Mouse (Mus musculus): ENCODE measurements around the gene Slc47a2. TPM values are rescaled to one million over a fixed set of nuclear protein-coding genes. Genes with fewer than 3 reads are reported as not detected.
"Not testable (repeated sequence)": the region's sequence is repeated elsewhere in the genome, so short reads cannot be mapped to it uniquely, and the experiment has no call there.

The Slc47a2 gene
- polyA plus RNA-seq, 2 experiments from 2014 or later, result not detected

- ATAC-seq, result no peak
Observed at GRCm38 (mm10) chr11:61341233-61341632, 1.4 kb downstream of the Slc47a2 start.

- ATAC-seq, result no peak
Observed at GRCm38 (mm10) chr11:61340374-61340773, 2.3 kb downstream of the Slc47a2 start.

GRCm38 (mm10) chr11:61337586-61337985 is 5.1 kb downstream of the Slc47a2 start:
- ATAC-seq, result no peak

- ATAC-seq, result no peak
Observed at GRCm38 (mm10) chr11:61320904-61321687, 21.6 kb downstream of the Slc47a2 start.

GRCm38 (mm10) chr11:61319923-61320567 is 22.6 kb downstream of the Slc47a2 start:
- ATAC-seq, result no peak

DNA sequence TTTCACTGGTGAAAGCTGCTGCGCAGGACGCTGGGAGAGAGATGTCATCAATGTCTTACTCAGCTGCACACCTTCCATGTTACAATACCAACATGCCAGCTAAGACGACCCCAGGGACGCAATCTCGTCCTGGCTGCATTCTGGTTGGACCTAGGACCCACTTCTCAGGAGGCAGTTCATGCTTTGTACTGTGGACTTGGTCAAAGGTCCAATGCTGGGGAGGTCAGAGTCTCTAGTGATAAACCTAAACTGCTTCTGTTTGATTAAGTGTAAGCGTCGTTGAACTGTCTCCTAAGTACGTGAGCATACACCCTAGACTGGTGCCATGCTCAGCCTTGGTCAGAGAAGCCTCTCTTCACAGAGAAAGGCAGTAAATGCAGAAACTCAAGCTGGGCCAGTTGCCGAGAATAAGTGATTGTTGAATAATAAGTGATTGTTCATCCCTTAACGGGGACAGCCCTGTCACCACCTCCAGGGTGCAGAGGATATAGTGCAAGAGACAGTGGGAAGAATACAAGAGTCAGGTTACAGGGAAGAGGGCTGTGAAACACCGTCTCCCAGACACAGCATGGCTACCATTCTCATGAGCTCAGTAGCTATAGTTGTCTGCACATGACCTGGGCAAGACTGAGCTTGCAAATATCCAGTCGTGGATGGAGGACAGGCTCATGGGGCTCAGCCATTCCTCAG is 23.3 kb downstream of the Slc47a2 start:
- no peak for ATAC-seq

- no peak for ATAC-seq
Observed at GRCm38 (mm10) chr11:61316864-61317263, 25.8 kb downstream of the Slc47a2 start.

GRCm38 (mm10) chr11:61310321-61310720 is 32.3 kb downstream of the Slc47a2 start:
- no peak for ATAC-seq

DNA sequence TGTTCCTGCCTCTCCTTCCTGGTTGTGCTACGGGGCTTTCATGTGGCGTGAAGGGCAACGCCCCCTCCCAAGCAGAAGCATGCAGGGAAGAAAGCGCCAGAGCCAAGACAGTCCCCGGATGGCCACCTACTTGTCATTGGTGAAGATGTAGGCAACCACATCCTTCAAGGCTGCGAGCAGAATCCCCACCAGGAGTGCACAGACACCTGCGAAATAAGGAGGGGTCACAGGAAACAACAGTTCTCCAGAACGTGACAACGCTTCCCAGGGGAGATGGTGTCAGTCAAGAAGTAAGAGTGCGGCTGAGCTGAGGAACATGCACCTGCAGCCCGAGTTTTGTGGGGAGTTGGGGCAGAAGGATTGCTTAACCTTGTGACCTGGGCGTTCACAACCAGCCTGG is 32.8 kb downstream of the Slc47a2 start:
- ATAC-seq, result peak; percentile 49

DNA sequence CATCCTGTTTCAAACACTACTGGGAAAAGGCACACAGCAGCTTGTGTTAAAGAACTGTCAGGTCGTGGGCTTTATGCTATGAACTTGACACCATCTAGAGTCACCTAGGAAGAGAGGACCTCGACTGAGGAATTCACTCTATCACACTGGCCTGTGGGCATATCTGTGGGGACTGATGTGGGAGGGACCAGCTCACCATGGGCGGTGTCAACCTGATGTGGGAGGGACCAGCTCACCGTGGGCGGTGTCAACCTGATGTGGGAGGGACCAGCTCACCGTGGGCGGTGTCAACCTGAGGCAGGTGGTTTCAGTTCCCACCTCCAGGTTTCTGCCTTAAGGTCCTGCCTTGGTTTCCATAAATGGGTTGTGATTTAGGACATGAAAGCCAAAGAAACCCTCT is 34.9 kb downstream of the Slc47a2 start:
- no peak for ATAC-seq

- ATAC-seq, result no peak
Observed at GRCm38 (mm10) chr11:61305377-61305776, 37.3 kb downstream of the Slc47a2 start.

DNA sequence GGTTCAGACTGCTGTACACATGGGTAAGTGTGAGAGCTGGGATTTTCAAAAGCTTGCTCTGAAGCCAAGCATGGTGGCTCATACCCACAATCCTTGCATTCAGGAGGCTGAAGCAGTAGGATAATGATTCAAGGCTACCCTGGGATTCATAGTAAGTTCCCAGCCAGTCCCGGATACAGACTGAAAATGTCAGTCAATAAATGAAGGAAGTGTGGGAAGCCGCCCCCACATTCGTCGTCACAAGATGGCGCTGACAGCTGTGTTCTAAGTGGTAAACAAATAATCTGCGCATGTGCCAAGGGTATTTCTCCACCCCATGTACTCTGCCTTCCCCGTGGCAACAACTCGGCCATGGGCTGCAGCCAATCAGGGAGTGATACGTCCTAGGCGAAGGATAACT is 38.1 kb downstream of the Slc47a2 start:
- not testable (repeated sequence) for ATAC-seq

DNA sequence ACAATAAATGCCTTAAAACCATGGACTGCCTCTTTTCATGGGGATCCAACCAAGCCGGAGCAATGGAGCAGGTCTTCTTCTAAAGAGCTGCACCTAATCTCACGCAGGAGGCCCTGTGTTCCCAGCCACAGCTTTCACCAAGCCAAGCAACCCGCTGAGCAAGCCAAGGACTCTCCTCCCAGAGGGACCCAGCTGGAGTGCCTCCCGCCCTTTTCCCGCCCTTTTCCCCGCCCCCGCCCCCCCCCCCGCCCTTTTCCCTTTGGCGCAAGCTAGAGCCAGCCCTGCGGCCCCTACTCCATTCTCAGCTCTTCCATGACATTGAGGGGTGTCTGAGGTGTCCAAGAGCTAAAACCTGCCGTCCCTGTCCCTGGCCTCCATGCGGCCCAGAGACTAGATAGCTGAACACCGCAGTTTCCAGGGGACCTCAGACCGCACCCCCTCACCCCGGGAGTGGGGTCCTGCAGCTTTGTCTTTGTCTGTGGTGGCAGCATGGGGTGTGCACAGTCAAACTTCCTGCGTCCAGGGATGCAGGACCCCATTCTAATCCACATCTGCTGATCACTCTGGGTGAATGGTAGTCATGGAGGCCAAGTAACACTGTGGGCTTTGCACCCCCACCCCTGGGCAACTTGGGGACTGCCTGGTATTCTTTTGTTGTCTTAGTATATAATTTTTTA is 41.8 kb downstream of the Slc47a2 start:
- no peak for ATAC-seq

DNA sequence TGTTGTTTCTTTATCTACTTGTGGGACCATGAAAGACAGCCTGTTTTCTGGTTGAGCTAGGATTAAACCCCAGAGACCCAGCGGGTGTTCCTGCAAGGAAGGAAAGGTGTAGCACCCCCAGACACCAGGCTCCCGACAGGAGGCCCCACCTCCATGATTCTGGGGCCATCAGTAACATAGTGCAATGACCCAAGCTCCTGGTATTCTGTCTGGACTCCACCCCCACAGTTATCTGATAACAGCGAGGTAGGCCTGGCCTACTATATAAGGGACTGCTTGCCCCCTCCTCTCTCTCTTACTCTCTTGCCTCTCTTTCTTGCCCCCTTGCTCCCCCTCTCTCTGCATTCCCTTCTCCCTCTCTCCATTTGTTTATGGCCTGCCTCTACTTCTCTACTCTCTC is 42.5 kb downstream of the Slc47a2 start:
- no peak for ATAC-seq

GRCm38 (mm10) chr11:61297901-61298300 is 44.8 kb downstream of the Slc47a2 start:
- no peak for ATAC-seq

GRCm38 (mm10) chr11:61297326-61297725 is 45.3 kb downstream of the Slc47a2 start:
- ATAC-seq, result no peak

GRCm38 (mm10) chr11:61296556-61296955 is 46.1 kb downstream of the Slc47a2 start:
- ATAC-seq, result no peak

DNA sequence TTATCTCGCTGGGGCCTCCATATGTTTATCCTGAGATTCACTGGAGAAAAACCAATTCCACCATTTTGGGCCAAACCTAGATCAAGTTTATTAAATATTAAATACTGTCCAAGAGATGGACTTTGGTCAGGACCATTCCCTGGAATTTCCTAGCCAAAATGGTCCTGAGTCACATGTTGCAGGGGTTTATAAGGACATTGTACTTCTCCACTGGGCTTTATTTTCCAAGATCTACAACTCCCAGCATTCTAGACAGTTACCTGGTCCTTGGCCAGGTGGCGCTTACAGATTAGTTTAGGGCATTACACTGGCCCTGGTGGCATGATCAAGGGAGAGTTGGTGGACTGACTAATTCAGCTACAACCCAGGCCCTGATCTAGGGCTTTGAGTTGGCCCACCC is 47.1 kb downstream of the Slc47a2 start:
- ATAC-seq, result no peak

DNA sequence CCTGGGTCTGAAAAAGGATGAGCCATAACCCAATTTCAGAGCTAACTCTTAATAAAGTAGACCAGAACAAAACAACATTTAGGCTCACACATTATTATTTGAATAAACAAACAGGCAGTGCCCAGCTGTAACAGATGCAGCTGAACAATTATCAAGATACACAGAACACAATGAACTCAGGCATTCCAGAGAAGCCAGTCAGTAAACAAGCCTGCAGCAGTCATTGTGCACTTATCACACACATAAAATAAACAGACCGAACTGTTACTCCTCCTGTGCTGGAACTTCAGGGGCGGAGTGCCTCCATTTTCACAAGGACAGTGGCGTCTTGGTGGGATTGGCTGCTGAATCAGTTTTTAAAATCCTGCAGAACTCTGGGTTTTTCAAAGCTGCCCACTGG is 48.2 kb downstream of the Slc47a2 start:
- no peak for ATAC-seq

DNA sequence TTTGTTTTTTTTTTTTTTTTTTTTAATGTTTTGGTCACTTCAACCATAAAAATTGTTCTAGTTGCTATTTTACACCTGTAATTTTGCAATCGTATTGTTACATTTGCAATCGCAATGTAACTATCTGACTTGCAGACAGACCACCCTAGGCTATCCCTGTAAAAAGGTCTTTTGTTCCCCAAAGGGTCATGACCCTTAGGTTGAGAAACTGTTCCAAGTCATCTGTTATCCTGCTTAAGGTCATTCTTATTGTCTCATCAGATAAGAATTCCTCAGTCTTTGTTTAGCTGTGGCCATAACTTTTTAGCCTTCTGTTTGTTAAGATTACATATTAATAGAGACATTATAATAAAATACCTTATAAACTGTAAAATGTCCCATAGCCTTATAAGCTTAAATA is 49.4 kb downstream of the Slc47a2 start:
- no peak for ATAC-seq

DNA sequence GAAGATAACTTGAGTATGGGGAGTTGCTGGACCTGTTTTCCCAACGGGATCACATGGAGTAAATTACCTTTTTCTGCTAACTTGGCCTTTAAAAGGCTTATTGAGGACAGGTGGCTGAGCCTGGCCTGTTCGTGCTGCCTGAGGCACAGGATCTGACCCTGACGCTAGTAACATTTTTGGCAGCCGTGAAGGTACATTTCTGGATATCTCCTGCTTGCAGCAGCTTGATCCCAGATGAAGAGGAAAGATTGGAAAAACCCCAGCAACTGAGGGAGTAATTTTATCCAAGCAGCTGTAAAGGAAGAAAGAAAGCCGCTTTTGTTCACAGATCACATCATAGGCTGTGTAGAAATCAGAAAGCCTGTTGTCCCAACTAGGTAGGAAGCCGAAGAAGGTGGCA is 58.3 kb downstream of the Slc47a2 start:
- no peak for ATAC-seq

DNA sequence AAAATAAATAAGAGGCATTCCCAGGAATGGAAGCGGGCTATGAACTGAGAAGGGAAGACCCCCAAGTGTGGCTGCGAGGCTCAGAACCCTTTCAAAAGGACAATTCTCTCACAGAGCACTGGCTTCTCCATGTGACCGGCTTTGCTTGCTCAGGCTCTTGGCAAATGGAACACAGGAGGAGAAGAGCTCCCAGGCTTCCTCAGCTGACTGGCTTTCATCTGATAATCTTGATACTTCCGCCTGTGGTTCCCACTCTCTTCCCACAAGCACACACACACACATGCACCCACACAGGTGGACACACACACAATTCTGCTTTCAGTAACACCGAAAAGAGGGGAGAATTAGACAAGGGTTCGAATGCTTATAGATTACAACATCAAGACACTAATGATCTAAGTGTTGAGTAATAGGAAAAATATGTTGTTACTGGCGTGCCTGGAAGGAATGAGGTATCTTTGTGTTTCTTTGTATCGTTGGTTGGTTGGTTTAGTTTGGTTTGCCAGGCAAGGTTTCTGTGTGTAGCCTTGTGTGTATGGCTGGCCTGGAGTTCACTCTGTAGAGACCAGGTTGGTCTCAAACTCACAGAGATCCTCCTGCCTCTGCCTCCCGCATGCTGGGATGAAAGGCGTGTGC is 59.1 kb downstream of the Slc47a2 start:
- no peak for ATAC-seq

Data from activated CD4-positive, CD25-positive, alpha-beta regulatory T cell, adult 4 months (primary cell).